Mouse (Mus musculus) embryo, embryonic 11 days (tissue): Measurements from ENCODE around the gene Abca12.

Experiments
- DNase-seq: peaks from one replicate; pipeline ENCODE4 v3.0.0-alpha.2; 2015

Abca12 gene

DNA sequence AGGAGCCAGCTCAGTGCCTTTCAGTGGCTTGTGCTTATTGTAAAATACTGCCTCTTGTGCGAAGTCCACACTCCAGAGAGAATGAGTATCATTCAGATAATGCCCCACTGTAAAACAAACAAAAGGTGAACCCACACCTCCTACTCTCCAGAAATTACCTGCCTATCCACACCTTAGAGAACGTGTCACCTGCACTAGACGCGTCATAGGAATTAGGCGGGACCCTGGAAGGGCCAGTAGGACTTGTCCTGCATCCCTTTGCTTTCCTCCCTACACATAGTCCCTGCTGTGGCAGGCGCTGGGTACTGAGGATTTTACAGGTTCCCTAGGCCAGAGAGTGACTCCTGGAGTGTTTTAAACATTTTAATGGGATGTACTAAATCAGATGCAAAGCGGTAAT, at the start of gene Abca12:
Gene Abca12, minus strand, starts transcription at position 101 of the 400 bp plus-strand sequence.
- no peak for DNase-seq

GRCm38 (mm10) chr1:71457961-71458360, 43.3 kb upstream of the Abca12 start:
- no peak for DNase-seq

GRCm38 (mm10) chr1:71447424-71447823, 32.7 kb upstream of the Abca12 start:
- no peak for DNase-seq

DNA sequence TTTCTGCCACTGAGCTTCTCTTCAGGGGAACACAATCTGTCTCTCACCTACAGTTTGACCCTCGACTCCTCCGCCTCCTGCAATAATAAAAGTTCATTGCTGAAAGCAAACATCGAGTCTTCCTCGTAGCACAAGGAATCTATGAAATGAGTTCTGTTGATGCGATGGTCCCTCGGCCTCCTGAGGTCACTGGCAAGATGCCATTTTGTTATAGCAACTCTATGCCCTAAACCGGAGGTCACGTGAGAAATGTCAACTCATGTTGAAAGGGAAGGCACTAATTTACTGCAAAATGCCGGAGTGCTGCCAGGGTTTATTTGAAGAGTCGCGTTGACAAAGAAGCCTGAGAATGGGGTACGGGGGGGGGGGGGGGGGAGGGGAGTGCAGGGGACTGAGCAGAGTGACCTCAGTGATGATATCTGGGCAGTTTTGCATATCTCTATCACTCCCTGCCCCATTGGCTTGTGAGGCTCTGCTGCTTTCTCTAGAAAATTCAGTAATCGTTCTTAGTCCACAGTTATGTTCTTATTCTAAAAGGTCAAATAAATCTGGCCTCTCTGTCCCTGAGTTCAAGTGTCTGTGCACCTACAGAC, 7.1 kb upstream of the Abca12 start:
- DNase-seq = peak; percentile 7

DNA sequence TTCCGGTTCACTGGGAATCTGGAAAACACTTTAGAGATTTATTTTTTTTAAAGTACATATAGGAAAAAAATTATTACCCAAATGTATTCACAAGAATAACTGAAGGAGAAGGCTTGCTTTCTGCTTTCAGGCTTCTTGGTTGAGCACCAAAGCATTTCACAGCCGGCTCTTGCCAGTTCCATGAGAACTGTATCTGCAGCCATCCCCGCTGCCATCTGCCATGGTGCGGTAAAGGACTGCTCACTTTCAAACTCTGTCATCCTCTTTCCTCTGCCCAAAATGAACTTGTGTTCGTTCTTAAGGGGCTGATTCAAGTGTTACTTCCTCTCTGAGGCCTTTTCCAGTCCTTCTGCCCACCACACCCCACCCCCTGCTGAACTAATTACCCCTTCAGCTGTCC, 3.8 kb upstream of the Abca12 start:
- no peak for DNase-seq

- DNase-seq = no peak
These were observed 3.2 kb upstream of the Abca12 start for GRCm38 (mm10) chr1:71417951-71418350.

- DNase-seq = no peak
These were observed 626 bp downstream of the Abca12 start for GRCm38 (mm10) chr1:71414084-71414483.

DNA sequence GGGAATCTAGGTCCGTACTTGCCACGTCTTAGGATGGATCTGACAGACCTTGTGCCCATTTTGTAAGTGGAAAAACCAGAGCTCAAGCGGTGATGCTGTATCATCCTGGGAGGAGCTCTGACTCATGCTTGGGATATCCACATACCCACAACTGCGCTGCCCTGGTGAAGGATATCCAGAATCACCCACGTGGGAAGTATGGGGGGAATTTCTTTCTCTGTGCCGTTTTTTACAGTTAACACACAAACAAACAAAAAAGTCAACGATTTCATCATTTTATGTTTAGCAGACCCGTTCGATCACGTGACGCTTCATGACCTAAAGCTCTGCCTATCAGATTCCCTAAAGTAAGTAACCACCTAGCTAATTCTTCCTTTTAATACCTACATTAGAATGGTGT, 1.6 kb downstream of the Abca12 start:
- DNase-seq = no peak

GRCm38 (mm10) chr1:71407711-71408110, 7.0 kb downstream of the Abca12 start:
- DNase-seq = no peak

DNA sequence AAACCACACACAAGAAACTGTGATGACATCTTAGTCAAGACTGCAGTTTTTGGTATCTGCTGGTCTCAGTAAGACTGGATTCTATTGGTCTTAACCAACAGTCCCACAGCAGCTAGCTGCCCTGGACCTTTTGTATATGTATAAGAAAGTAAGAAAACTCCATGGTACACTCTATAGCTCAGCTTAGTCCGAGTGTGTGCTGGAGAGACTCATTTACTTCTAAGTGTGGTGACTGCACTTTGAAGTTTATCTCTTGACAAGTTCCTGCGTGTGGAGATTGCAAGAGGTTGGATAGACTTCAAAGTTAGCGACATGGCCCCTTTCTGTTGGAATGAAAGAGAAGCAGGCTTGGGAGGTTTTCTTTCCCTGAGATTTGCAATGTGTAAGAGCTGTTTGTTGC, 17.1 kb downstream of the Abca12 start:
- no peak for DNase-seq

- no peak for DNase-seq
These were observed 18.6 kb downstream of the Abca12 start for GRCm38 (mm10) chr1:71396105-71396504.

DNA sequence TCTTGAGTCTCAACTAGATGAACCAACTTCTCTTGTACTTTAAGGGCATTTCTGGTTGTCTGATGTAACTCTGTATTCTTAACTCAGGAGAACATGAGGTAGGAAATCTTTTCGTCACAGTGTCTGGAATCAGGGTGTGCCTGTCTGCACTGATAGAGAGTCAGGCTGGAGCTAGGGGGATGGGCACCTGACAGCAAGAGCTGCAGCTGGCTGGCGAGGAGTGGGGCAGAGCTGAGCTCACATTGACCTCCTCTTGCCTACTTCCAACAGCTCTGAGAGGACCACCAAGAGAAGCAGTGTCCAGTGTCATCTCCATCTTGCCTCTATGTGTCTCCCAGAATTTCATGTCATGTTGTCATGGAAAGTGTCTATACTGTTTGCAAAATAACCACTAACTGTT, 20.5 kb downstream of the Abca12 start:
- DNase-seq = no peak

DNA sequence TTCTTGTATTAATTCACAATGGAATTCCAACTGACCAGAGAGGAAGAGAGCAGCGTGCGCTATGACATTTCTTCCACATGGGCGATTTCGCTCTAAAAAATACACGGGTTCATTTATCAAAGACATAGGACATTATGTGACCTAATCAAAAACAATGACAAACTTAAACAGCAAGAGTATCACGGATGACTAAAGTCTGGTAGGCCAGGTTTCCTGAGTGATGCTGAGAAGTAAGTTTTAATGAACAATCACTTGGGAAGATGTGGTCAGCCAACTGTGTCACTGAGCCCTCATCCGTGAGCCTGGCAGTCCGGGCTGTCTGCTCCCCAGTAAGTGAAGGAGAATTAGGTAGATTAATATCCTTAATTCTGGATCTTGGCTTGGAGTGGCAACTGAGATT, 21.2 kb downstream of the Abca12 start:
- no peak for DNase-seq

DNA sequence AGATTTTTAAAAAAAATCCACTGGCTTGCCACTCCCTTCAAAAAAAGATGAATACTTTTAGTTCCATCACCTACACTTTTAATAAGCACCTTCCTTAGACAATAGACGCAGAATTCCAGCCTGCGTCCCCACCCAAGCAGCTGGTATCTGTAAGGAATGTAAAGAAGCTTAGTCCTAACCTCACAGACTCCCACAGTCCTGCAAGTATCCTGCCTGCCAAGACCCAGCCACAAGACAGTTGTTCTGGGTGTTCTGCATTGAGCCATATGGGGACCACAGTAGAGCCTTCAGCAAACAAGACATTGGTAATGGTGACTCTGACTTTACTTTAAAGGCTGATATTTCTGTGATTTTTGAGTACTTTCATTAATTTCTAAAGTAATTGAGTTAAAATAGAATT, 22.2 kb downstream of the Abca12 start:
- no peak for DNase-seq

DNA sequence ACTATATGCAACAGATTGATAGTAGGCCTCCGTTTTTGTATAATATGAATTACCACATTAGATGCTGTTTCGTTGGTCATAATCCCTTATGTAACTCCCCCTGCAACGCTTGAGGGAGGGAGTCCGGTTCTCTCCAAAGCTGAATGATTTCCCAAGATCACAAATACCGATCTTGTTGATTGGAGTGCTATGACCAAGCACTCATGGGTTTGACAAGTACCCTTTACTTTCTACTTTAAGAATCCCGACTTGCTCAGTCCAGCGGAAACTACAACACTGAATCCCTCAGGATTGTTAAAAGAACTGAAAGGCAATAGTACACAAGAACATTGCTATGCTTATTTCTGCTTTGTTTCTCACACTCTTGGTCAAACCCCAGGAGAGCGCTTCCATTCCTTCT, 28.1 kb downstream of the Abca12 start:
- no peak for DNase-seq

DNA sequence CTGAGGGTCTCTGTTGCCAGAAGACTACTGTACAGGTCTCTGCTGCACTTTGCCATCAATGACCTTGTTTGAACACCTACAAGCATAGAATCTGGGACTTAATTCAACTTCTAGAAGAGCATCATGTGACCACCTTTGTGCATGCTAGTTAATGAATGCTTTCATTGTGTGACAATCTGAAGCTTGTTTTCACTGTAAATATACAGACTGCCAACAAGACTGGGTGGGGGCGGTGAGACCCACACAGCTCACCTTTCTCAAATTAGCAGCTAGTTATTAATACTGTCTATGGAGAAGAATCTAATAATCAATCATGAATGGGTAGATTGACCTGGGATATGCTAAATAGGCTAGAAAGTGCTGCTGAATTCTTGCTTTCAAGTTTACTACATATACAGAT, 30.6 kb downstream of the Abca12 start:
- no peak for DNase-seq

GRCm38 (mm10) chr1:71373090-71373489, 41.6 kb downstream of the Abca12 start:
- DNase-seq = no peak

DNA sequence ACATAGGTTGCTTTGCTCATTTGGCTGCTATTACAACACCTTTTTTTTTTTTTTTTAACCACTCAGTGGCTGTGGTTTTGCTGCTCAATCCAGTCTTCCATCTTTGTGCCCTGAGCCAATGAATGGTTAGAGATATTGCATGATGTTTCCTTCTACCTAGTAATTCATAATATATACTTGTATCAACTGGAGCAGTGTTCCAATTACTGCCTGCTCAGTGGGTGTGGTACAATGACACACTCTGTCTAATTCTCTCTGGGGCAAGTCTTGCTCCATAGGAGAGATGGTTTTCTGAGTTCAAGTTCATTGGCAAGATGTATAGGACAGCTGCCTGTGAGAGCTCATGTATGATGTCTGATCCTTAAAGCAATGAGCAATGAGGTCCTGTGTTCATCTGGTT, 44.4 kb downstream of the Abca12 start:
- DNase-seq = no peak

DNA sequence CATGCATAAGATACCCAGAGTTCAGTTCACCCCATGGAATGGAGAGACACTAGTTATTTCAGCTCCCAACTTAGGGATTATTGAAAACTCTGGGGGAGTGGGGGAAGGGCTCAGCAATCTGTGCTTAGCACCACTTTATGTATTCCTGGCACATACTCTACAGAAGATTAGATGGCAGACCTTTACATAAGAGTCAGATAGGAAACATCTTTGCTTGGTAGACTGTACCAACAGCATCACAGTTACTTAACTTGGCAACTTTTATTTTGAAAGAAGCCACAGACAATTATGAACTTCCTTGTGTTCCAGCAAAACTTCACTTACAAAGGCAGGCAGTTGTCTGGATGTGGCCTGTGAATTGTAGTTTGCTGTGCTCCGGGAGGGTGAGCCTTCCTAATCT, 46.9 kb downstream of the Abca12 start:
- no peak for DNase-seq

GRCm38 (mm10) chr1:71342861-71343554, 71.7 kb downstream of the Abca12 start:
- no peak for DNase-seq

DNA sequence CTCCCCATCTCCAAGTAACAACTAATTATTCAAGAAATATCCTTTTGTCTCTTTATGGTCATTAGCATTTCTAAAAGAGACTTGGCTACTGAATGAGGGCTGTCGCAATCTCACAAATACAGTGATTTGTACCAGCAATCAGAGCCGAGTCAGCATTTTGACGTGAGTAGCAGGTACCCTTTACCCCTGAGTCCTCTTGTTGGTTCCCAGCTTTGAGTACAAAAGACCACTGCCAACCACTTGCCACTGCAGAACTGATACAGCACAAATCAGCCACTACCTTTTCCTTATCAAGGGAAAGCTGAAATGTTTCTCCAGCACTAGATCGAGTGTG, 72.5 kb downstream of the Abca12 start:
- no peak for DNase-seq

GRCm38 (mm10) chr1:71341370-71342260, 73.1 kb downstream of the Abca12 start:
- DNase-seq = no peak

GRCm38 (mm10) chr1:71338548-71339340, 76.0 kb downstream of the Abca12 start:
- no peak for DNase-seq
